Mouse (Mus musculus) heart, embryonic 13.5 days (tissue): ENCODE results near the gene Pou2f2. TPM values are rescaled to one million over a fixed set of nuclear protein-coding genes. Genes with fewer than 3 reads are reported as not detected.

Experiments used
- ATAC-seq: fragments of 200-750 bp; cut with Nextera tagmentation; 2 replicates; pipeline ENCODE4 v1.8.0; 2017; ENCODE audit warnings: moderate TSS enrichment; ENCODE audit not compliant: insufficient number of reproducible peaks, low FRiP score, low TSS enrichment; ENCODE audit errors: extremely low read depth
- H3K27ac ChIP-seq: fragments of 300-500 bp; sonication (generic); replicated peaks from 2 replicates; pipeline ENCODE4 v1.5.1; 2015; ENCODE audit warnings: moderate library complexity, mild to moderate bottlenecking, inconsistent platforms
- H3K27me3 ChIP-seq: fragments of 300-500 bp; sonication (generic); replicated peaks from 2 replicates; pipeline ENCODE4 v1.6.1; 2015; ENCODE audit warnings: mild to moderate bottlenecking, inconsistent platforms
- H3K36me3 ChIP-seq: fragments of 300-500 bp; sonication (generic); 2 replicates; pipeline ENCODE4 v1.6.1; 2015; ENCODE audit warnings: mild to moderate bottlenecking, inconsistent platforms
- H3K4me1 ChIP-seq: fragments of 300-500 bp; sonication (generic); 2 replicates; pipeline ENCODE4 v1.6.1; 2015; ENCODE audit warnings: inconsistent platforms
- H3K4me2 ChIP-seq: fragments of 300-500 bp; sonication (generic); 2 replicates; pipeline ENCODE4 v1.6.1; 2015; ENCODE audit warnings: inconsistent platforms, mild to moderate bottlenecking, moderate library complexity
- H3K4me3 ChIP-seq: fragments of 300-500 bp; sonication (generic); 2 replicates; pipeline ENCODE4 v1.5.1; 2015; ENCODE audit warnings: moderate library complexity, mild to moderate bottlenecking, inconsistent platforms
- H3K9ac ChIP-seq: fragments of 300-500 bp; sonication (generic); 2 replicates; pipeline ENCODE4 v1.6.1; 2015; ENCODE audit warnings: inconsistent platforms, mild to moderate bottlenecking, moderate library complexity
- H3K9me3 ChIP-seq: fragments of 300-500 bp; sonication (generic); 2 replicates; pipeline ENCODE4 v1.6.1; 2016; ENCODE audit warnings: inconsistent platforms
- WGBS: fragments of 180-500 bp; shearing (Covaris S2); methylation state at CpG from one replicate; pipeline ENCODE4 v1.1.7; 2015; ENCODE audit warnings: mixed read lengths; 5-methylcytosine and 5-hydroxymethylcytosine counted together
- polyA plus RNA-seq: library from polyadenylated mRNA; unstranded; fragments of >200 nt; fragmentation: Nextera tagmentation; extraction: Ambion mirVana; gene quantifications from 2 replicates; pipeline ENCODE4 v1.2.1, GENCODE M21; 2015

Pou2f2 gene
- polyA plus RNA-seq, 1 experiment from 2014 or later: 0.43 TPM

- WGBS: 8% methylated on average over 38 of the region's 38 CpGs
- H3K4me3 ChIP-seq: no peak overlapping the region
These were observed 46.2 kb downstream of the Pou2f2 start for GRCm38 (mm10) chr7:25133092-25134049.

DNA sequence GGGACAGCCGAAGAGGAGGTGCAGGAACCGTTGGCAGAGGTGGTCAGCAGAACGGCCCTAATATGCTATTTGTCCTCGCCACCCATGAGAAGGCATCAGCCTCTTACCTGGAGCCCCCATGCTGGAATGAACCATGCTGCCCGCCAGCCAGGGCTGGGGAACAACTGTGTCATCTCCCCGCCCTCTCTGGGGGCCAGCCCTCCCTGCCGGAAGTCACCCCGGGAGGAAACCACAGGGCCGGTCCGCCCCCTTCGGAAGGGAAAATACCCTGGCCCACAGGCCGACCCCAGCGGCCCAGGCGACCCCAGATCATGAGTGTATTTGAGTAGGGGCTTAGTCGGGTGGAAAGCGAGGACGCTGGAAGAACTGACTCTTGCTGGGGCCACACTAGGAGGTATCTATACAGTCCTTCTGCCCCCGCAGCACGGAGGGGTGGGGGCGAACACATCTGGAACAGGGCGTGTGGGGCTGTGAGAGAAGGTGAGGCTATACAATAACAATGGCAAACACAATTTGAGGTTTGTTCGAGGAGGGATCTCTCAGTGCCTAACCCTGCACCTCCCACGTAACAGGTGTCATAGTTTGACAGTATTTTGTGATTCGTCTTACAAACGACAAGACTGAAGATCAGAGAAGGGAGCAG lies 47.1 kb downstream of the Pou2f2 start:
- Histone ChIP-seq H3K27ac (no peak overlapping the region), H3K9me3 (peaks cover 4% of the 10 kb centered on the region; the same call in 1 of the 2 replicates), H3K36me3 (no peaks in the 10 kb centered on the region), H3K9ac (peak overlapping the region; percentile 50), H3K4me1 (0 out of 2 replicates have a peak, but pooled peaks cover 2% of the 10 kb centered on the region), H3K27me3 (peaks cover 80% of the 10 kb centered on the region), H3K4me2 (peak overlapping the region; percentile 48), H3K4me3 (peak overlapping the region; percentile 24)
- ATAC-seq: no peak
- WGBS: 8% methylated on average over 25 of the region's 25 CpGs

More at GRCm38 (mm10) chr7:25133092-25134049, 46.2 kb downstream of the Pou2f2 start:
- H3K9me3 ChIP-seq: peaks cover 4% of the 10 kb centered on the region; the same call in 1 of the 2 replicates
- no peaks in the 10 kb centered on the region for H3K36me3 ChIP-seq
- no peak overlapping the region for H3K27ac ChIP-seq
- no peak overlapping the region for H3K9ac ChIP-seq
- 0 out of 2 replicates have a peak, but pooled peaks have one; percentile 4 for ATAC-seq
- peaks cover 90% of the 10 kb centered on the region for H3K27me3 ChIP-seq
- H3K4me1 ChIP-seq: 0 out of 2 replicates have a peak, but pooled peaks cover 2% of the 10 kb centered on the region
- peak overlapping the region; percentile 48 for H3K4me2 ChIP-seq

- no peak overlapping the region for H3K4me3 ChIP-seq
- H3K4me2 ChIP-seq: no peak overlapping the region
- ATAC-seq: no peak
- H3K27me3 ChIP-seq: peaks cover 77% of the 10 kb centered on the region
- no peak overlapping the region for H3K27ac ChIP-seq
- no peaks in the 10 kb centered on the region for H3K36me3 ChIP-seq
- peaks cover 4% of the 10 kb centered on the region; the same call in 1 of the 2 replicates for H3K9me3 ChIP-seq
- 80% methylated on average over 11 of the region's 11 CpGs for WGBS
- H3K9ac ChIP-seq: no peak overlapping the region
- H3K4me1 ChIP-seq: 0 out of 2 replicates have a peak, but pooled peaks cover 2% of the 10 kb centered on the region
These were observed 48.3 kb downstream of the Pou2f2 start for GRCm38 (mm10) chr7:25131247-25131646.

DNA sequence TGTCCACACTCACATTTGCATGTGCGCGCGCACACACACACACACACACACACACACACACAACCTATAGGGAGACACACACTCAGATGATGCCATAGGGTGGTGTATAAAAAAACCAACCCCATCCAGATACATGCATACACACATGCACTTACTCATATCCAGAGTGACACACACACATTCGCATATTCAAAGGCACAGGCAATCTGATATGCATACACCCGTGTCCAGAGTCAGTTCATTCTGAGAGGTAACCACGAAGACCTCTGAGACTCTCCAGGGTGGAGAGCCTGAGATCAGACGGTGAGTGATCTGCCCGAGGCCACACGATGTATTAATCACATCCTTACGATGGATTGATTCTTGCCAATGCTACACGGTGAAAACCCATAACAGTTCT lies 49.0 kb downstream of the Pou2f2 start:
- ATAC-seq: no peak
- Histone ChIP-seq H3K27ac (no peak overlapping the region), H3K4me2 (no peak overlapping the region), H3K4me1 (0 out of 2 replicates have a peak, but pooled peaks cover 2% of the 10 kb centered on the region), H3K27me3 (peaks cover 70% of the 10 kb centered on the region), H3K4me3 (no peak overlapping the region), H3K9me3 (peaks cover 1% of the 10 kb centered on the region; the same call in 1 of the 2 replicates), H3K9ac (no peak overlapping the region), H3K36me3 (no peaks in the 10 kb centered on the region)
- WGBS: 80% methylated on average over 11 of the region's 11 CpGs

DNA sequence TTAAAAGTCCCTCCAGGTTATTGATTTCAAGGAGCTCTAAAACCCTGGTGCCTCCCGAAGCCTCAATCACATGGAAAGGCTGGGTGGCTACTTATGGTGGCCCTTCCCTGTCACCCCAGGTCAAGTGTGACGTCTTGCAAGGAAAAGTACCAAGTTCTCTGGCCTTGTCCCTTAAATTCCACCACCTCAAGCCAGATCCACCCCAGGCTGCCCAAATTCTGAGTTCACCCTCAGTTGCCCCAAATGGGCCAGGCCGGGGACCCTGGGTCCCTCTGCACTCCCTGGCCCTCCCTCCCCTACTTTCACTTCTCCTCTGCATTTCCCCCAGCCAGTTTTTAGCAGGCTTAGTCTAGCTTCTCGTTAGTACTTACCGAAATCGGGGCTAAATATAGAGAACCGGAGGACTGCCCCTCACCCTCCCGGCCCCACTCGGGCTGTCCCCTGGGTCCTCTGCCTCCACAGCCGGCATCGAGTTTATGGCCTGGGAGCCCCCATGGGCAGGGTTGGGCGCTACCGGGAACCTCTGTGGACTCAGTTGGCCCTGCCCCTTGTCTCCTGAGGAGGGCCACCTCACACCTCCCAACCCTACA lies 50.0 kb downstream of the Pou2f2 start:
- no peak overlapping the region for H3K4me2 ChIP-seq
- WGBS: 34% methylated on average over 13 of the region's 13 CpGs
- 0 out of 2 replicates have a peak, but pooled peaks cover 2% of the 10 kb centered on the region for H3K4me1 ChIP-seq
- no peaks in the 10 kb centered on the region for H3K36me3 ChIP-seq
- ATAC-seq: no peak
- peaks cover 59% of the 10 kb centered on the region for H3K27me3 ChIP-seq
- H3K9me3 ChIP-seq: no peaks in the 10 kb centered on the region
- 0 out of 2 replicates have a peak overlapping the region, but pooled peaks have one; percentile 14 for H3K9ac ChIP-seq
- no peak overlapping the region for H3K4me3 ChIP-seq
- no peak overlapping the region for H3K27ac ChIP-seq

GRCm38 (mm10) chr7:25127971-25128370 lies 51.6 kb downstream of the Pou2f2 start:
- H3K27ac ChIP-seq: no peak overlapping the region
- H3K9ac ChIP-seq: no peak overlapping the region
- WGBS: 59% methylated on average over 9 of the region's 9 CpGs
- no peaks in the 10 kb centered on the region for H3K36me3 ChIP-seq
- H3K4me1 ChIP-seq: no peaks in the 10 kb centered on the region
- no peak overlapping the region for H3K4me2 ChIP-seq
- no peak overlapping the region for H3K4me3 ChIP-seq
- peaks cover 45% of the 10 kb centered on the region for H3K27me3 ChIP-seq
- no peak for ATAC-seq
- H3K9me3 ChIP-seq: no peaks in the 10 kb centered on the region

- no peaks in the 10 kb centered on the region for H3K36me3 ChIP-seq
- no peak overlapping the region for H3K4me3 ChIP-seq
- no peaks in the 10 kb centered on the region for H3K9me3 ChIP-seq
- H3K27me3 ChIP-seq: peaks cover 23% of the 10 kb centered on the region
- no peak overlapping the region for H3K27ac ChIP-seq
- WGBS: 67% methylated on average over 10 of the region's 10 CpGs
- no peak overlapping the region for H3K4me2 ChIP-seq
- ATAC-seq: no peak
- no peak overlapping the region for H3K9ac ChIP-seq
- H3K4me1 ChIP-seq: 0 out of 2 replicates have a peak, but pooled peaks cover 1% of the 10 kb centered on the region
These were observed 53.7 kb downstream of the Pou2f2 start for GRCm38 (mm10) chr7:25125716-25126281.

DNA sequence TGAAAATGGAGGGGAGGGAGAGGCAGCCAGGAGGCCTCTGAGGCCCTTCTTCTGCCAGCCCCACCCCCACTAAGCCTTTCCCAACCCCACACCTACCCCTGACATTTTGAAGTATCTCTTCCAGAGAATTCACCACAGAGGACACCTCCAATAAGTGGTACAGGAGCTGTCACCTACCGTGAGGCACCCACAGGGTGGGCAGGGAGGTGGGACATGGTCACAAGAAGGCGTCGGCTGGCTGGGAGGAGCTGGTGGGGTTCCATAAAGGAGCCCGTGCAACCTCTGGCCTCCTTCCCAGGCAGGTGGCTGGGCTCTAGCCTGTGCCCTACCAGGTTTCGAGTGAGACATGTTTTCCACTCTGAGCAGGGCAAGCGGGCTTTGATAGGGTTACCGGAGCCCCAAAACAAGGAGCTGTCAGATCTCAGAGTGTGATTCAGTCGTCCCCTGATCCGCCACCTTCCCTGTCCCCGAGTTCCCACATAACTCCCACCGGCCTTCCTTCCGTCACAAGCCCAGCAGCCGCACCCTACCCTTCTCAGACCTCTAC lies 58.2 kb downstream of the Pou2f2 start:
- H3K36me3 ChIP-seq: no peaks in the 10 kb centered on the region
- 58% methylated on average over 13 of the region's 13 CpGs for WGBS
- H3K4me1 ChIP-seq: peaks cover 7% of the 10 kb centered on the region; the same call in 1 of the 2 replicates
- H3K9ac ChIP-seq: no peak overlapping the region
- H3K9me3 ChIP-seq: no peaks in the 10 kb centered on the region
- H3K4me2 ChIP-seq: no peak overlapping the region
- no peak overlapping the region for H3K27ac ChIP-seq
- ATAC-seq: no peak
- peaks cover 4% of the 10 kb centered on the region; the same call in 1 of the 2 replicates for H3K27me3 ChIP-seq
- H3K4me3 ChIP-seq: no peak overlapping the region

- H3K4me2 ChIP-seq: no peak overlapping the region
- ATAC-seq: no peak
- WGBS: 46% methylated on average over 13 of the region's 25 CpGs
These were observed 59.3 kb downstream of the Pou2f2 start for GRCm38 (mm10) chr7:25120061-25120834.

More at GRCm38 (mm10) chr7:25120061-25120834, 59.3 kb downstream of the Pou2f2 start:
- peaks cover 12% of the 10 kb centered on the region for H3K27me3 ChIP-seq
- no peak overlapping the region for H3K9ac ChIP-seq
- no peaks in the 10 kb centered on the region for H3K36me3 ChIP-seq
- peaks cover 7% of the 10 kb centered on the region; the same call in 1 of the 2 replicates for H3K4me1 ChIP-seq
- no peak overlapping the region for H3K27ac ChIP-seq
- H3K9me3 ChIP-seq: no peaks in the 10 kb centered on the region
- H3K4me3 ChIP-seq: no peak overlapping the region
